Mouse (Mus musculus) gastrocnemius, postnatal 14 days (tissue): Measurements from ENCODE around the gene Npnt. TPM values are rescaled to one million over a fixed set of nuclear protein-coding genes. Genes with fewer than 3 reads are reported as not detected.
A peak's percentile ranks its signal among the peaks of the same experiment; 100 is the strongest.

Experiments
- DNase-seq: peaks from one replicate; pipeline ENCODE4 v3.0.0; 2021; ENCODE audit warnings: mixed read lengths
- intact Hi-C: fragments of 180-260 bp; cut with DNase I; formaldehyde crosslinking; loops from one replicate; pipeline ENCODE4 v1.15.1; 2025; ENCODE audit warnings: low total_unique reads
- total RNA-seq, 2 experiments: library from RNA; stranded (reverse); gene quantifications; 2 replicates each; pipeline ENCODE4 v1.2.3; 2021

Npnt gene
- total RNA-seq, 2 experiments from 2014 or later: 9.0 to 12.1 TPM

DNA sequence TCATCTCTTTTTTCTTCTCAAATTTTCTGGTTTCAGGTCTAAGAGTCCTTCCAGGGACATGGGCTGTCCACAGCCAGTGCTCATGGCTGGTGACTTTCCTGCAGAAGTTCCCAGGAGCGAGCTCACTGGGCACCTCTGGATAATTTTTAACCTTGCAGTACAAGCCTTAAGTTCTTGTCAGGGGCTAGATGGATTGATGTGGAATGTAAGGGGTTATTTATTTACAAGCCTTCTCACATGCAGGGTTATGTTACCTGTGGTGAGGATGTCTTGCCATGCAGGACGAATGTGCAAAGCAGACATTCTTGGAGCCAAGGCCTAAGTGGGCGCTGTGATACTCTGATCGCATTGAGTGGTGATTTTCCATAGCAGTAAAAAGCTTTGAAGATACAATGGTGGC, 84.5 kb downstream of the Npnt start:
- intact Hi-C loops: no loop called here
- DNase-seq: no peak

DNA sequence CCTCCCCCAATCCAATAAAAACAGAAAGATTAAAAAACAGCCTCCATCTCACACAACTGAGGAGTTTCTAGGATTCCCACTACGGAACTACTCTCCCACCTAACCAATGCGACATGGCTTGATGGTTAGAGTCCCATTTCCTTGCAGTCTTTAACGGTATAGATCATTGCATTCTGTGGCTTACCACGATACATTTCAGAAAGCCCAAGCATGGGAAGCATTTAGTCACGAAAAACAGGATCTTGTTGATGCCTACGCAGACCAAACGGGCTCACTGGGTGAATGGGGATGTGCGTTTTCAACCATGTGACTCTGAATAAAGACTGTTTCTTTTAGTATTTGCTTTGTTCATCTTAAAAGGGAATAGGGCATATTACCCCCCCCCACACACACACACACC, 85.1 kb downstream of the Npnt start:
- no peak for DNase-seq
- intact Hi-C loops: no loop called here

DNA sequence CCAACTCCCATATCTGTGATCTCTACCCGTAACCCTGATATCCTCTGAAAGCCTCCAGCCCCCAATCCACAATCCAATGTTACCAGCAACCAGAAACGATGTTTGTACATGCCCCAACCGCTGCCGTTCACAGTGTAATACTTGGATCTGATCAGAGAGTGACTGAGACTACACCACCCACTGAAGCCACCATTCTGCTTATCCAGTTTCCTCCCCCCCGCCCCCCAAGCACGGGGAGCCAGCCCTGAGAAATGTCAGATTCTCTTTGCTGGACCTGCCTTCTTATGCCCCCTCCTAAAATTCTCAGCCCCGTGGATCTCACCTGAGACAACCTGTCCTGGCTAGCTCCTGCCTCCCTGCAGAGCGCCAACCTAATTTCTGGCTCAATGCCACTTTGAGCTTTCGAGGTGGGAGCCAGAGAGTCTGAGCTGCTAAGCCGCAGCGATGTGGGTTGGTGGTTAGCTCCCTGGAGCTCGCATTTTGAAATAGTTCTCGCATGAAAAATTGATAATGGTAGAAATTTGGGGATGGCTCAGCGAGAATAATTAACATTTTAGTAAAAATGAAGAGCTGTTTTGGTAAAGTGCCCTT, 85.7 kb downstream of the Npnt start:
- intact Hi-C loops: no loop called here
- no peak for DNase-seq

DNA sequence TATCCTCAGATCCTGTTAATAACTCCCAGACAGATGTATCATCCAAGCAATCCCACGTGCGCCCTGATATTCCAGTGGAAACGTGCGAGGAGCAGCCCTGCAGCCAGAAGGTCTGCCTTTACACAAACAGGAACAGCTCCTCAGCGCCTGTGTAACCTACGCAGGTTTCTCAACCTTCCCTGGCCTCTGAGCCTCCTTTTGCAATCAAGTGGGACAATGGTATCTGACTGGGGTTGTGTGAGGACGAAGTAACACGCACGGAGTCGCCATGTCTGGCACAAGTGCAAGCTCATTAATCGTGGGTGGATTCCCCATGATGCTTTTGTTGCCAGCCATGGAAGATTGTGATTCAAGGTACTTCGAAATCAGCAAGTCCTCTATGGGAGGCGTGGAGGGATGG, 86.2 kb downstream of the Npnt start:
- intact Hi-C loops: no loop called here
- no peak for DNase-seq

GRCm38 (mm10) chr3:132860796-132861195, 89.3 kb downstream of the Npnt start:
- intact Hi-C loops: no loop called here
- DNase-seq: no peak

DNA sequence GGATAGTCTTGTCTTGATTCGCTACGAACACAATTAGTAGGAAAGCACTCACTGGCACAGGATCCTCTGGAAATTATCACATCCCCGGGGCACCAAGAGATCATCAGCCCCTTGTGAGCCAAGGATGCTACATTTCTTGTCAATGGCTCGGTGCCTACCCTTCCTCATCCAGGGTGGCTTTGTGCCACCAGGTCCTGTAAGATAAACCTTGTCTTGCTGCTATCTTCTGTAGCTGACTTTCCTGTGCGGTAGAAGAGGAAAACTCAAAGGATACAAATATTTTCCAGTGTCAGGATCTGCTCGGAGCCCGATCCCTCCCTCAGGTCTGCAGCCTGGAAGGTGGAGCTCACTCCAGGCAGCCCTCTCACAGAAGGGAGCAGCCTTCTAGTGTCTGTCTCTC, 90.5 kb downstream of the Npnt start:
- intact Hi-C loops: no loop called here
- no peak for DNase-seq

DNA sequence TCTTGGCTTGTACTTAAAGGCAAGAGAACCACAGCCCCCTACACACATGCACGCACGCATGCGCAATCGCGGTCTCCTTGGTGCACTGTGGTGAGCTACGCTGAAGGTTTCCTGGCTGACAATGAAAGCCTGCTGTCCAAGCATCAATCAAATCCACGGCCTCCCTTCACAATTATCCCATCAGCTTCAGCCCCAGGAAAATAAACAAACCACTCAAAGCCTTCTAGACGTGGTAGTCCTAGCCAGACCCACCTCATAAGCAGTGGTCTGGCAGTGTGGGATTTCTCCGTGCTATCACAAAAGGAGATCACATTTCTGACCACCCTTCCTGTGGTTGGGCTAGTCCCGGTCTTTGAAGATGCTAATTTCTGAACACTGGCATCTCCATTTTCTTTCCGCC, 91.2 kb downstream of the Npnt start:
- intact Hi-C loops: no loop called here
- no peak for DNase-seq

- intact Hi-C loops: no loop called here
- DNase-seq: no peak
Measured at GRCm38 (mm10) chr3:132856651-132857050, 93.4 kb downstream of the Npnt start.

DNA sequence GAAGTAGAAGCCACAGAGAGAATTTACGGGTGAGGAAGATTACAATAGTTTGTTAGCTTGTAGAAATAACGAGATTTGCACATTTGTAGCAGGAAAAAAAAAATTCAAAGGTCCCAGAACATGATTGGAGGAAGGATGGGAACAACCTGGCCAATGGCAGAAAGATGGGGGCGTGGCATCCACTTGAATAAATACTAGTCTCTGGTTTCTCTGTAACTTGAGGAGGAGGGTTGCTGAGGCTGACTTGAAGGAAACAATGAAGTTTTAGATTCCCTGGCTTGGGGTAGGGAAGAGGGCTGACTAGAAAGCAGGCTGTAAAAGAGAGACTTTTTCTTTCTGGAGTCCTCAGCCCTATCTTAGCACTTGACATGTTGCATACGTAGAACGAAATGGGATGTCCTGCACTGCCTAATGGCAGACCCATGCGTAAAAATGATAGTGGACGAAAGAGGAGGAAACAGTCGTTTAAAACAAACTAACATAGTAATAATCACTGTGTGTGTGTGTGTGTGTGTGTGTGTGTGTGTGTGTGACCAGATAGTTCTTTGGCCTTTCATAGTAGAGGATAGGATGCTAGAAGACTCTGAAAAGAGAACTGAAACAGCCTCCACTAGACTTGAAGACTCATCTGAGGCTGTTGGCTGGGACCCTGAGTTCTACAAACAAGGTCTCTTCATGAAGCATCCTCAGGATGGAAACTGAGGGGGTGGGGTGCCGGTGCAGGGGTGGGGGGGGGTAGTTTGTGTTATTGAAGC, 94.5 kb downstream of the Npnt start:
- intact Hi-C loops: no loop called here
- no peak for DNase-seq

GRCm38 (mm10) chr3:132854271-132854670, 95.8 kb downstream of the Npnt start:
- intact Hi-C loops: no loop called here

GRCm38 (mm10) chr3:132851841-132852728, 98.0 kb downstream of the Npnt start:
- intact Hi-C loops: no loop called here
- peak; percentile 39 for DNase-seq

More at GRCm38 (mm10) chr3:132854271-132854670, 95.8 kb downstream of the Npnt start:
- no peak for DNase-seq

DNA sequence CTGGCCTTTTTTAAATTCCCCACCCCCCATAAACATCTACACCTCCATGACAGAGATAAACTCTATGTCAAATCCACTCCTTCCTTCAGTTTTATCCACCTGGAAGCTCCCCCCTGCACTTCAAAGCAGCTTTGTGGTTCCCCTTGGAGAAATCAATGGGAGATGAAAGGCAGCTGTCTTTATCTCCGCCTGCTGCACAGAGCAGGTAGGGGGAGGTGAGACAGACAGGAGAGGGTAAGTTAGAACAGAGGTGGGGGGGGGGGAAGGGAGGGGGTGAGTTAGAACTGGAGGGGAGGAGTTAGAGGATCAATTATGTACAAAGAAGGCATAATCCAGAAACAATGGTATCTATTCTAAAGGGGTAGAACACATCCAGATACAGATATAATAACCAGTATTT, 98.7 kb downstream of the Npnt start:
- no peak for DNase-seq
- intact Hi-C loops: no loop called here

DNA sequence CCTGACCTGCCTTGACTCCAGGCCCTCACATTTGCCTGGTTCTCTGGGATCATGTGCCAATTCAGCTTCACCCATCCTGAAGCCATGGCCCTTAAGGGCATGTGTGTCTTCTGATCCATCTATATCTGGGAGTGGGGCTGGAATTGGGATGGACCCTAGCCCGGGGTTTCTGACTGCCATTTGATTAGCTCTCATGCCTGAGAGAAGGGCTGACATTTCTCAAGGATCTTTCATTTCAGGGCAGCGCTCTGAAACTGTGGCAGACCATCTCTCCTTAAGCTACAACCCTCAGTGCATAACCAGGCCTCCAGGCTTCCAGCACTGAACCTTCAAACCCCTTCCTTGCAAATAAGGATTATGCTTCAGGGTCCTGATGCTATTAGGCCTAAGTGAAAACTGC, 99.7 kb downstream of the Npnt start:
- intact Hi-C loops: no loop called here
- DNase-seq: no peak

- DNase-seq: no peak
- intact Hi-C loops: no loop called here
Measured at GRCm38 (mm10) chr3:132849669-132850068, 100.4 kb downstream of the Npnt start.

DNA sequence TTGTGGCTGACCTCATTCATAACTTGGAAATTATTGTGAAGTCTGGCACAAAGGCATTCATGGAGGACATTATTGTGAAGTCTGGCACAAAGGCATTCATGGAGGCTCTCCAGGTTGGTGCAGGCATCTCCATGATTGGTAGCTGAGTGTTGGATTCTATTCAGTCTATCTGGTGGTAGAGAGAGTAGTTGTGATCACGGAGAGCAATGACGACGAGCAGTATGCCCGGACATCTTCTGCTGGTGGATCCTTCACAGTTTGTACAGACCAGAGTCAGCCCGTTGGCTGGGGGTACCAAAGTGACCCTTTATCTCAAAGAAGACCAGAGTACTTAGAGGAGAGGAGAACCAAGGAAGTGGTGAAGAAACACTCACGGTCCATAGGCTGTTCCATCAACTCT, 107.4 kb downstream of the Npnt start:
- no peak for DNase-seq
- intact Hi-C loops: no loop called here

DNA sequence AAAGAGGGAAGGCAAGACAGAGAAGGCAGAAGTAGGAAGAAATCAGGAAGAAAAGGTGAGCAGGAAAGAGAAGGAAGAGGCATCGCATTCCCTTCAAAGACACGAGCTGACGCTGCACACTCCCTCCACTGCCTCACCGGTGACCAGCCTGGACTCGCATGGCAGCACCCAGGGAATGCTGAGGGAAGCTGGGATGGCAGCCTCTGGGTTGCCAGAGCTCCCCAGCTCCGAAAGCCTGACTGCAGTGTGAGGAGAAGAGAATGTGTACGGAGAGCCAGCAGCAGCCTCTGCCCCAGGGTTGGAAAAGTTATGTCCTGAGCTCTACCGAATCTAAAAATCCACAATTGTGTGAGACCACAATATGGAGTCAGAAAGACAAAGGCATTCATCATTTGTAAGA, 110.6 kb downstream of the Npnt start:
- no peak for DNase-seq
- intact Hi-C loops: no loop called here

DNA sequence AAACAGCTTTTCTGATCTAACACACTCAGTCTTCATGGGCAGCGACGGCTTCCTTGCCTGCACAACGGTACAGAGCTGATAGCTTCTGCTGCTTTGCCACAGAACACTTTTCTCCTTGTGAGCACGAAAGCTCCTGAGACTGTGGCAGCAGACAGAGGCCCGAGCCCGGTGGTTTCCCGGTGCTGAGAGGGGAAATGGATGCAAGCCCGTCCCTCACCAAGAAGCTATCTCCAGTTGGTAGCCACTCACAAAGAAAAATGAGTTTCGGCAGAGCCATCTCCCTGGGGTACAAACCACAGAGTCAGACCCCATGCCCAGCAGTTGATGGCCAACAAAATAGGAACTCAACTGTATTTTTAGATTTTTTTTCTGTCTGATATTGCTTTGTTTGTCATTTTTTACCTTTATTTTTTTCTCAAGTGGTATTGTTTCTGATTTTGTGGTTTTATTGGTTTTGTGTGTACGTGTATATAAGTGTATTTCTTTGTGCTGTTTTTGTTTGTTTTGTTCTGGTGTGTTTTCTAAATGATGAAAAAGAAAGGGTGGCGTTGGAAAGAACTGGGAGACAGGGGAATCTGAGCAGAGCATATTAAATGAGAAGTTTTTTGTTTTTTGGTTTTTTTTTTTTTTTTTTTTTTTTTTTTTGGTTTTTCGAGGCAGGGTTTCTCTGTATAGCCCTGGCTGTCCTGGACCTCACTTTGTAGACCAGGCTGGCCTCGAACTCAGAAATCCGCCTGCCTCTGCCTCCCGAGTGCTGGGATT, 111.3 kb downstream of the Npnt start:
- intact Hi-C loops: no loop called here
- no peak for DNase-seq

- intact Hi-C loops: no loop called here
- DNase-seq: no peak
Measured at GRCm38 (mm10) chr3:132837134-132837533, 113.0 kb downstream of the Npnt start.

DNA sequence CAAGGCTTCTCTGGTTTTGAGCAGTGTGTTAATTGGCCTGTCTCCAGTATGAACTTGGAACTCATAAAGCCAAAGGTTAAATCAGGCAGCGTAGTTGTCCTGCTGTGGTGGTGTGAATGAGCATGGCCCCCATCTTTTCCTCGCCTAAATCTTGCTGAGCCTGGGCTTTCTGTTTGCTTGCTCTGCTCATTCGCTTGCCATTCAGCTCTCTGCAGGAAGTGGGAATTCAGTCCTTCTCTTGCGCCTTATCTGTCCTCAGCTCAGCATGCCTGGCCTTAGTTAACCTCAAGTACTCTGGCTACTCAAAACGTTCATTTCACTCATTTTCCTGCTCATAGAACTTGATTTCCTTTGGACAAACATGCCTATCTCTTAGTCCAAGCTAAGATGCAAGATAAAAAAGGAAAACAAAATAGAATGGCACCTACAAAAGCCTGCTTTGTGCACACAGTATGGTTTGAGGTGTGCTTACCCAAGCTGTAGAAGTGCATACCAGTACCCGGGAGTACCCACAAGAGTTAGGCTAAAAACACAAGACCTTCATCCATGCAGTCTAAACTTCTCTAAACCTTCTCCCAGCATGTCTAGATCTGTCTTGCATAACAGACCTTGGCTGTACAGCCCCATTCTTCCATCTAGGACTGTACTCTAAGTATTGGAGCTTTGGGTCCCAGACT, 114.8 kb downstream of the Npnt start:
- intact Hi-C loops: no loop called here
- no peak for DNase-seq
